Mouse (Mus musculus) G1E (cell line): Measurements from ENCODE around the gene C1qtnf1.

Experiments used
- CTCF ChIP-seq: IDR thresholded peaks from 2 replicates; pipeline ENCODE4 v1.5.1; 2012; ENCODE audit warnings: low read depth, low read length, inconsistent platforms, mixed read lengths
- GATA1 ChIP-seq: IDR thresholded peaks from 2 replicates; pipeline ENCODE4 v1.6.1; 2012; ENCODE audit warnings: borderline replicate concordance, low read length, inconsistent platforms, mixed read lengths
- POLR2AphosphoS5 ChIP-seq: IDR thresholded peaks from 2 replicates; pipeline ENCODE4 v1.6.1; 2012; ENCODE audit warnings: low read depth, low read length, inconsistent platforms; ENCODE audit not compliant: insufficient replicate concordance

- TF ChIP-seq CTCF (no peak), POLR2AphosphoS5 (no peak), GATA1 (no peak)
Observed at GRCm38 (mm10) chr11:118413055-118413454, 14.9 kb upstream of the C1qtnf1 start.
